Mouse (Mus musculus): ENCODE measurements around the gene Edaradd. TPM values are rescaled to one million over a fixed set of nuclear protein-coding genes. Genes with fewer than 3 reads are reported as not detected.
A peak's percentile ranks its signal among the peaks of the same experiment; 100 is the strongest.

The Edaradd gene
- polyA plus RNA-seq (2014; fragmentation: Nextera tagmentation; extraction: Ambion mirVana) = 1.7 and 2.4 TPM in 2 replicates

DNA sequence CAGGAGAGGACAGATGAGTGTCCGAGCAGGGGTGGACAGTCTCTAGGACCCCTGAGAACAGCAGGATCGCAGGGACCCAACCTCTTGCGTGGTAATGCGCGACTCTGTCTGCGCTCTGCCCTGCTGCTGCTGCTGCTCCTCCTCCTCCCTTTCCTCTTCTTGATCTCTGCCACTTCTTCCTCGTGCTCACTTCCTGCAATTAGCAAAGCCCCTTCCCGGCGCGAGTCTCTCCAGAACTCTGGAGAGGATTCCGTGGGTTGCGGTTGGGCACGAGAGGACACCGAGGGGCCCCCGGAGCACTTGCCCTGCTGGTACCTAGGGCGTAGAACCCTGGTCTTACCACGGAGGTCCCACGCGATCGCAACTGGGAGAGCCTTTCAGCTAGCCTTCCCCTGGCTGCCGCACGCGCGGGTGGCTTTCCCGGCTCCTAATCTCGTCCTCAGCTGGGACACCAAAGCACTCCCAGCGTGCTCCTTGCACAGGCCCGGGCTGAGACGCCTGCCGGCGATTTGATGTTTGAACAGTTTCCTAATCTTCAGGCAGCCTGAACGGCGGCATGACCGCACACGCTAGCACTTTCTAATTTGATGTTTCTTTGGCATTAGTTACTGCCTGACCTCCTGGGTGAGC is at the start of gene Edaradd:
Edaradd (minus strand) TSS at position 484 of the 630 bp plus-strand sequence.
- H3K27ac ChIP-seq (ENCODE audit: low read depth, low read length) = no peak within 1 kb of the TSS

DNA sequence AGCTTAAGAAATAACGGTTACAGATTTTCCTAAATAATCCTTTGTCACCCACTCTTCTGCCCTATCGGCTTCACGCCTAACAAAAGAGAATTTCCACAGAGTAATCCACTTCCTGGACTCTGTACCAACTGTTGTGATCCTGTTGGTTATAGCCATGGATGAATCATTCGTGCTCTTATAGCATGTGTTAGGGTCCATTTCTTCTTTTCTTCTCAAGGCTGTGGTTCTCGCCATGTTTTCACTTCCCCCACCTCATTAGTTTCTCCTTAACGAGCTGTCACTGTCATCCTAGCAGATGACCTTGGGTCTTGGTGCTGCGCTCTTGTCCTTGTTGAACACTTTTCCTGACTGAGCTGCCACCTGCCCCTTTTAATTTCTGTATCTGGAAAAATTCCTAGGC is 49.5 kb upstream of the Edaradd start:
- no peaks in the 10 kb centered on the region for H3K36me3 ChIP-seq (ENCODE audit: control insufficient read depth, insufficient read depth, low read length)
- H3K27me3 ChIP-seq (ENCODE audit: control insufficient read depth, insufficient read depth, low read length) = no peaks in the 10 kb centered on the region
- H3K9me3 ChIP-seq (ENCODE audit: control insufficient read depth, low read length) = no peaks in the 10 kb centered on the region
- H3K4me1 ChIP-seq (ENCODE audit: control insufficient read depth, insufficient read depth, low read length) = no peaks in the 10 kb centered on the region
- WGBS = 68% methylated on average over 7 of the region's 7 CpGs
- H3K4me3 ChIP-seq (ENCODE audit: low read length) = no peak overlapping the region
- H3K9ac ChIP-seq (ENCODE audit: low read depth, low read length) = no peak overlapping the region
- no peak overlapping the region for H3K4me2 ChIP-seq (replicated peaks; ENCODE audit: low read depth, low read length)
- no peak for ATAC-seq (ENCODE audit: low FRiP score, low TSS enrichment)
- no peak overlapping the region for H3K27ac ChIP-seq (ENCODE audit: low read depth, low read length)

More for the DNA sequence above, at the start of gene Edaradd:
- Histone ChIP-seq H3K9me3 (ENCODE audit: control insufficient read depth, low read length) (no peaks in the 10 kb centered on the region), H3K4me3 (ENCODE audit: low read length) (peak within 1 kb of the TSS; percentile 45), H3K27me3 (ENCODE audit: control insufficient read depth, insufficient read depth, low read length) (no peaks in the 10 kb centered on the region), H3K9ac (ENCODE audit: low read depth, low read length) (peak within 1 kb of the TSS; percentile 38; the same call in 1 of the 2 replicates), H3K36me3 (ENCODE audit: control insufficient read depth, insufficient read depth, low read length) (no peaks in the 10 kb centered on the region), H3K4me2 (replicated peaks; ENCODE audit: low read depth, low read length) (peak within 1 kb of the TSS; percentile 78), H3K4me1 (ENCODE audit: control insufficient read depth, insufficient read depth, low read length) (no peaks in the 10 kb centered on the region)
- under 1% methylated on average over 35 of the region's 35 CpGs for WGBS
- ATAC-seq (ENCODE audit: low FRiP score, low TSS enrichment) = peak; percentile 88

DNA sequence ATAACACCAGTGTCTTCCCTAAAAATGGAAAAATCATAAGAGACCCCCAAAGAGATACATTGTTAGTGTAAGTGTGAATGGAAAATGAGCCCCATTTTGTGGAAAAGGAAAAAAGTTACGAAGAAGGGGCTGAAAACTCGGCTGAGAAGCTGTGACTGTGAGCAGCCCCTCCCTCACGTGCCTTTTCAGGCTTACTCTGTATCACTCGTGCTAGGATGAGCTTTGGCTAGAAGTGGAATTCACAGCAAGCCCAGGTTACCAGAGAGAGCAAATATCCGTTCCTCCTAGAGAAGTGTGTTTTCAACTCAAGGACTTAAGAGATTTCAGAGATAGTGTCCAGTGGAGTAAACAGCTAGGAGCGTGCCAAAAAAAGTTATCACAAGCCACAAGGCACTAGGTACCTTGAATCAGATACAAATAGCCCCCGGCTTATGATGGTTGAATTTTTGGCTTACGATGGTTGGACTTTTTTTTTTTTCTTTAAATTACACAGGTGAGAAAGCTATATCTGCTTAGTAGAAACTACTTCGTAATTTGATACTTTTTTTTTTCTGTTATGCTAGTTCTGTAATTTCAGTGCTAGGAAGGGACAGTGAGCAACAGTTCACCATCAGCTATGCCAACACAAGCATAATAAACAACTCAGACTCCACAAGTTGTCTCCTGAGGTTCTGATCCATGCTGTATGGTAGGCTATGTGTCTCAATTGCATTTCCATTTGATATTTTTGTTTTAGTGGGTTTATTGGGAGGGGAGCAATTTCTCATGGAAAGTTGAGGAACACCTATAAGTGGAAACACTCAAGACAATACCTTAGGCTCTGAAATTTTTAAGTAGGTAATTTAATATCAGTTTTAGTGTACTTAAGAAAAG is 48.6 kb upstream of the Edaradd start:
- 72% methylated on average over 9 of the region's 9 CpGs for WGBS
- no peak overlapping the region for H3K4me2 ChIP-seq (replicated peaks; ENCODE audit: low read depth, low read length)
- ATAC-seq (ENCODE audit: low FRiP score, low TSS enrichment) = no peak
- no peak overlapping the region for H3K9ac ChIP-seq (ENCODE audit: low read depth, low read length)
- no peak overlapping the region for H3K4me3 ChIP-seq (ENCODE audit: low read length)
- no peaks in the 10 kb centered on the region for H3K4me1 ChIP-seq (ENCODE audit: control insufficient read depth, insufficient read depth, low read length)
- H3K9me3 ChIP-seq (ENCODE audit: control insufficient read depth, low read length) = no peaks in the 10 kb centered on the region
- no peaks in the 10 kb centered on the region for H3K27me3 ChIP-seq (ENCODE audit: control insufficient read depth, insufficient read depth, low read length)
- no peaks in the 10 kb centered on the region for H3K36me3 ChIP-seq (ENCODE audit: control insufficient read depth, insufficient read depth, low read length)
- no peak overlapping the region for H3K27ac ChIP-seq (ENCODE audit: low read depth, low read length)

DNA sequence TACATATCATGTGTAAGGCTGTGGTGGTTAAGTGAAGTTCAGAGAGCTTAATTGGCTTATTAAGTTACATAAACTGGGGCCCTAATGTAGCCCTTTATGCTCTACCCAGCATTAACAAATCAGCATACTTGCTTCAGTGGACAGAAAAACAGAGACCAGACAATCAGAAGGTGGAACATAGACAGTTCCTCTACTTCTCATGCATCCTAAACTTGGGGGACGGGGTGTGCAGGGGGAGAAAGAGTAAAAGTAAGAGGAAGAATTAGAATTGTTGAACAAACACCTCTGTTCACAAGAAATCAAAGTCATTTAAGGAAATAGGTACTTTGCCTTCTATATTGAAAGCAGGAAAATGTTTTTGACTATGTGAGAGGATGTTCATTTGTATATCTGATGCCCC is 47.7 kb upstream of the Edaradd start:
- H3K4me3 ChIP-seq (ENCODE audit: low read length) = no peak overlapping the region
- no peaks in the 10 kb centered on the region for H3K36me3 ChIP-seq (ENCODE audit: control insufficient read depth, insufficient read depth, low read length)
- WGBS = 88% methylated on average over 1 of the region's 1 CpGs
- H3K4me2 ChIP-seq (replicated peaks; ENCODE audit: low read depth, low read length) = no peak overlapping the region
- H3K9ac ChIP-seq (ENCODE audit: low read depth, low read length) = no peak overlapping the region
- H3K9me3 ChIP-seq (ENCODE audit: control insufficient read depth, low read length) = no peaks in the 10 kb centered on the region
- H3K27ac ChIP-seq (ENCODE audit: low read depth, low read length) = no peak overlapping the region
- ATAC-seq (ENCODE audit: low FRiP score, low TSS enrichment) = no peak
- H3K27me3 ChIP-seq (ENCODE audit: control insufficient read depth, insufficient read depth, low read length) = no peaks in the 10 kb centered on the region
- no peaks in the 10 kb centered on the region for H3K4me1 ChIP-seq (ENCODE audit: control insufficient read depth, insufficient read depth, low read length)

DNA sequence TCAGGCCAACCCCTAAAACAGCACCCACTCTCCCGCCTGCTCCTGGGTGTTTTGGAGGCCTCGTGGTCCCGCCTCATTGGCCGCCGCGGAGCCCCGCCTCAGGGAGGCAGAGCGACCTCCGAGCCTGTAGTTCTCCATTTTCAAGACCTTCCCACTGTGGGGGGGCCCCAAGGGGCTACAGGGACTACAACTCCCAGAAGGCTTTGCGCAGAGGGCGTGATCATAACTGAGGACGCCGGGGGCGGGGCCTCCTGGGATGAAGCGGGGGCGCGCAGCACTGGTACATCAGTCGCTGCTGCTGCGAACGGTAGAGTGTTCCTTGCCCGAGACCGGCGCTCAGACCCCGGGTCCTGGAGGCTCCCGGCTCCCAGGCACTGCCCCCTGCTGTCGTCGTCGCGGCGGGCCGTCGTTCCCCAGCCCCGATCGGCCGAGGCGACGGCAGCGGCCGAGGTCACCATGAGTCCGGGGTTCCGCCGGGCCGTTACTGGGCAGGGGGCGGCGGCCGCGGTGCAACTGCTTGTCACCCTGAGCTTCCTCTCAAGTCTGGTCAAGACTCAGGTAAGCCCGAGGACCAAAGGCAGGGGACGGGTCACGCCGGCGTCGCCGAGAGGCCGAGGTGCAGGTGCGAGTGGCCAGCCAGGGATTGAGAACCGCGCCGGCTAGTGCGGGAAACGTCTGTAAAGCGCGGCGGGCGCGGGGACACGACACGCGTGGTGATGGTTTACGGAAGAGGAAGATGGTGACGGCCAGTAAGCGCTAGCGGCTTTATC is 45.6 kb upstream of the Edaradd start, which contains the start of gene Ero1lb:
Ero1lb (plus strand) TSS at position 254 of the 770 bp plus-strand sequence.
- Histone ChIP-seq H3K27me3 (ENCODE audit: control insufficient read depth, insufficient read depth, low read length) (no peaks in the 10 kb centered on the region), H3K4me3 (ENCODE audit: low read length) (peak within 1 kb of the TSS; percentile 75), H3K4me2 (replicated peaks; ENCODE audit: low read depth, low read length) (peak within 1 kb of the TSS; percentile 97), H3K4me1 (ENCODE audit: control insufficient read depth, insufficient read depth, low read length) (no peaks in the 10 kb centered on the region), H3K9ac (ENCODE audit: low read depth, low read length) (peak within 1 kb of the TSS; percentile 68), H3K36me3 (ENCODE audit: control insufficient read depth, insufficient read depth, low read length) (no peaks in the 10 kb centered on the region), H3K9me3 (ENCODE audit: control insufficient read depth, low read length) (no peaks in the 10 kb centered on the region), H3K27ac (ENCODE audit: low read depth, low read length) (no peak within 1 kb of the TSS)
- ATAC-seq (ENCODE audit: low FRiP score, low TSS enrichment) = peak; percentile 99
- under 1% methylated on average over 70 of the region's 73 CpGs for WGBS

DNA sequence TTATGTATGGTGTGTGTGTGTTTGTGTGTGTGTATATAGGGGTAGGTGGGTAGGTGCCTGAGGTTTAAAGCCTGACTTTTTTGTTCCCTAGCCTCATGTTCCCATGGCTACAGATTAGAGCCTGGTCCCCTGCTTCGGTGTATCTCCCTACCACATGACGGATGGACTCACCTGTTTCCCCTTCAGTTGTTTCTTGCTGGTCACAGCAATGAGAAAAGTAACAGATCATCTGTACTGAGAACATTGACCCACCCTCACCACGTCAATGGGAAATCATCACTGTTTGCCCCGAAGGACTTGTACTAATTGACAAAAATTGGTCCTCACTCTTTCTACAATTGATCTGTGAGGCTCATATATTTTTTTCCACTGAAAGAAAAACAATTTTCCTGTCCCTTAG is 42.0 kb upstream of the Edaradd start:
- no peak overlapping the region for H3K27ac ChIP-seq (ENCODE audit: low read depth, low read length)
- no peak overlapping the region for H3K9ac ChIP-seq (ENCODE audit: low read depth, low read length)
- WGBS = 89% methylated on average over 4 of the region's 4 CpGs
- no peak overlapping the region for H3K4me2 ChIP-seq (replicated peaks; ENCODE audit: low read depth, low read length)
- H3K4me3 ChIP-seq (ENCODE audit: low read length) = no peak overlapping the region
- no peak for ATAC-seq (ENCODE audit: low FRiP score, low TSS enrichment)
- H3K36me3 ChIP-seq (ENCODE audit: control insufficient read depth, insufficient read depth, low read length) = no peaks in the 10 kb centered on the region
- H3K4me1 ChIP-seq (ENCODE audit: control insufficient read depth, insufficient read depth, low read length) = no peaks in the 10 kb centered on the region
- no peaks in the 10 kb centered on the region for H3K27me3 ChIP-seq (ENCODE audit: control insufficient read depth, insufficient read depth, low read length)
- no peaks in the 10 kb centered on the region for H3K9me3 ChIP-seq (ENCODE audit: control insufficient read depth, low read length)

DNA sequence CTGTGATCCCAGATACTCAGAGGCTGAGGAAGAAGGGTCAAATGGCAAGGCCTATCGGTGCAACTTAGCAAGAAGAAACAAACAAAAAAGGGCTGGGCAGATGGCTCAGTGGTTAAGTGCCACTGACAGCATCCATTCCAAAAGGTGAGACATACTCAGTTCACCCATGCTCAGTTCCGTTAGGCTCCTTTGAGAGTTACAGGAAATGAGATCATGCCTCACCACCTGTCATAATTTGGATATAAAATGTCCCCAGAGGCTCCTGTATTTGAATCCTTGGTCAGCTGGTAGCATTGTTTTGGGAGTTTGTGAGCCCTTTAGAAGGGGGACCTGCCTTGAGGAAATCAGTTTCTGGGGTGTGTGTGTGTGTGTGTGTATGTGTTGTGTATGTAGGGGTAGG is 41.5 kb upstream of the Edaradd start:
- no peaks in the 10 kb centered on the region for H3K36me3 ChIP-seq (ENCODE audit: control insufficient read depth, insufficient read depth, low read length)
- 68% methylated on average over 2 of the region's 2 CpGs for WGBS
- H3K4me2 ChIP-seq (replicated peaks; ENCODE audit: low read depth, low read length) = no peak overlapping the region
- no peak overlapping the region for H3K4me3 ChIP-seq (ENCODE audit: low read length)
- H3K27ac ChIP-seq (ENCODE audit: low read depth, low read length) = no peak overlapping the region
- H3K4me1 ChIP-seq (ENCODE audit: control insufficient read depth, insufficient read depth, low read length) = no peaks in the 10 kb centered on the region
- H3K27me3 ChIP-seq (ENCODE audit: control insufficient read depth, insufficient read depth, low read length) = no peaks in the 10 kb centered on the region
- ATAC-seq (ENCODE audit: low FRiP score, low TSS enrichment) = no peak
- no peak overlapping the region for H3K9ac ChIP-seq (ENCODE audit: low read depth, low read length)
- H3K9me3 ChIP-seq (ENCODE audit: control insufficient read depth, low read length) = no peaks in the 10 kb centered on the region

DNA sequence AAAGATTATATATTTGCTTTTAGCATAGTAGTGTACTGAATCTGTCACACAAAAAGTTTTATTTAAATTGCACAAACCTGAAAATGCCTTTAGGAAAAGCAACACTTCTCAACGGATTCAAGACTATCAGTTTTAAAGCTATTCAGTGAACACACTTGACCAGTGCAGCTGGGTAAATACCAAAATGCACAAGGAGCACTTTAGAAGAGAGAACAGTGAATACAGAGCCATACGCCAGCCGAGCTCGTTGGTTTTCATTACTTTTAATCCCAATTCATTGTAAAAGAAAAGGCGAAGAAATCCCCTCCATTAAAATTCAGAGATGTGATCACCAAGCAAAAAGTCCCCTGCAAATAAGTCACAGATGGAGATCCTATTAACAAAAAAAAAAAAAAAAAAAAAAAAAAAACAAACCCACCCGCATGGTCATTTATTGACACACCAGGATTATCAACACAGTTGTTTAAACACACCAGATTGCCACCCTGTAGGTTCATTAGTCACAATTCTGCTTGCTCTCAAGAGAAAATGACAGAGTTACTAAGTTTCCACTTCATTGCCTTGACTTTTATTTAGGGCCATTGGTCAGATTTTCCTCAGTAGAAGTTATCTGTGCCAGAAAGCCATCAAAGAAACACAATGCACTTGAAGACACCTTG is 39.4 kb upstream of the Edaradd start:
- Histone ChIP-seq H3K9ac (ENCODE audit: low read depth, low read length) (no peak overlapping the region), H3K4me2 (replicated peaks; ENCODE audit: low read depth, low read length) (no peak overlapping the region), H3K4me3 (ENCODE audit: low read length) (no peak overlapping the region), H3K4me1 (ENCODE audit: control insufficient read depth, insufficient read depth, low read length) (no peaks in the 10 kb centered on the region), H3K9me3 (ENCODE audit: control insufficient read depth, low read length) (no peaks in the 10 kb centered on the region), H3K36me3 (ENCODE audit: control insufficient read depth, insufficient read depth, low read length) (no peaks in the 10 kb centered on the region), H3K27ac (ENCODE audit: low read depth, low read length) (no peak overlapping the region), H3K27me3 (ENCODE audit: control insufficient read depth, insufficient read depth, low read length) (no peaks in the 10 kb centered on the region)
- no peak for ATAC-seq (ENCODE audit: low FRiP score, low TSS enrichment)
- WGBS = 77% methylated on average over 6 of the region's 6 CpGs

Measured in kidney, embryonic 14.5 days (tissue).